ENCODE assay signal across 8 mouse cellular contexts in the genomic region with DNA sequence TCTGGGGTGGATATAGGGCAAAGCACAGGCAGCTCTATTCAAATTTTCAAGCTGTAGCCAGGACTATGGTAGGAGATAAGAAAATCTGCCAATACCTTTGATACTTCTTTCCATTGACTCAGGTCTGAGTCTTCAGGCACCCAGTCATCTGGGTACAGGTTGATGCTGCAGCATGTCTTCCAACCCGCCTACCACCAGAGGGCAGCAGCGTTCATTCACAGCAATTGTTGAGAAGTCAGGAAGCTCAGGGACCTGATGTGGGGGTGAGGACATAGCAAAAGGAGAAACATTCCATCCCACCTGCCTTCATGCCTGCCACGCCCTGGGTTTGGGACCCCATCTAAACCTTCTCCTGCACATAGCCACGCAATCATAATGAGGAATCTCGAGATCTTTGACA.
A peak's percentile ranks its signal among the peaks of the same experiment; 100 is the strongest.
DNase-seq lines count a peak whose midpoint lies in the region; ATAC-seq and TF ChIP-seq lines count a peak whose summit lies in the region.

No protein-coding gene starts in this region.

- 17% methylated on average over 5 of the region's 5 CpGs for WGBS in heart, postnatal 0 days
- WGBS in spleen, adult 2 months: 22% methylated on average over 5 of the region's 5 CpGs

- TF ChIP-seq EP300 in heart, postnatal 0 days (IDR thresholded peaks at IDR 0.05; ENCODE audit: low read depth): no peak

- H3K27me3 ChIP-seq in heart, postnatal 0 days (ENCODE audit: control insufficient read depth, insufficient read depth, low read length): no peaks in the 10 kb centered on the region
- no peaks in the 10 kb centered on the region for H3K27me3 ChIP-seq in spleen, adult 2 months (ENCODE audit: control insufficient read depth, insufficient read depth, low read length)

- no peaks in the 10 kb centered on the region for H3K4me1 ChIP-seq in heart, postnatal 0 days (ENCODE audit: control insufficient read depth, insufficient read depth)
- H3K4me1 ChIP-seq in spleen, adult 2 months (ENCODE audit: control insufficient read depth, insufficient read depth, insufficient read length): no peaks in the 10 kb centered on the region

- no peak overlapping the region for H3K4me2 ChIP-seq in heart, postnatal 0 days (ENCODE audit: low read depth, low read length)

- no peak for TF ChIP-seq POLR2A in spleen, adult 2 months (IDR thresholded peaks at IDR 0.05; ENCODE audit: low read depth, low read length)

- no peaks in the 10 kb centered on the region for H3K36me3 ChIP-seq in heart, postnatal 0 days (replicated peaks; ENCODE audit: control insufficient read depth, insufficient read depth, low read length)
- no peaks in the 10 kb centered on the region for H3K36me3 ChIP-seq in spleen, adult 2 months (ENCODE audit: control insufficient read depth, insufficient read depth, low read length)

- no peak overlapping the region for H3K9ac ChIP-seq in heart, postnatal 0 days (replicated peaks; ENCODE audit: low read depth, low read length)

- H3K9me3 ChIP-seq in heart, postnatal 0 days (replicated peaks; ENCODE audit: control insufficient read depth, low read length): no peaks in the 10 kb centered on the region

- TF ChIP-seq CTCF in heart, postnatal 0 days (IDR thresholded peaks at IDR 0.05; ENCODE audit: low read depth): peak; percentile 57
- TF ChIP-seq CTCF in spleen, adult 2 months (IDR thresholded peaks at IDR 0.05; ENCODE audit: extremely low read depth, insufficient read depth, insufficient read length, insufficient replicate concordance): 0 out of 2 replicates have a peak, but pooled peaks have one; percentile 9

- ATAC-seq in heart, postnatal 0 days (ENCODE audit: insufficient read depth, low read depth): no peak

- H3K27ac ChIP-seq in heart, postnatal 0 days (ENCODE audit: low read depth): no peak overlapping the region
- no peak overlapping the region for H3K27ac ChIP-seq in spleen, adult 2 months (ENCODE audit: insufficient read depth, low read length)

- no peak overlapping the region for H3K4me3 ChIP-seq in heart, postnatal 0 days (ENCODE audit: low read depth, low read length)
- H3K4me3 ChIP-seq in spleen, adult 2 months (ENCODE audit: extremely low read depth, insufficient read depth, insufficient read length): no peak overlapping the region

- DNase-seq in heart, postnatal 0 days (ENCODE audit: low spot score): no peak
- DNase-seq in heart, adult 9 months (ENCODE audit: low spot score in 2 of 2): no peak
- peak in 1 of 2 experiments; percentile 13 for DNase-seq in spleen, adult 2 months (ENCODE audit: low read depth in 1 of 2, low spot score in 2 of 2)
- no peak for DNase-seq in spleen, postnatal 14 days (ENCODE audit: low spot score in 2 of 2)
- peak; percentile 3 to 28 for DNase-seq in cerebellum, adult 18-20 months
- peak; percentile 36 to 68 for DNase-seq in kidney, postnatal 25 days
- peak; percentile 61 for DNase-seq in retina, embryonic 14.5 days (ENCODE audit: low spot score)
- DNase-seq in right cerebral cortex, postnatal 14 days: no peak

Comparison
In these comparisons a context has a peak if more than half of its experiments do, and no peak if none do; other contexts are left out.
1. DNase-seq: peak in cerebellum, adult 18-20 months (2 of 2), kidney, postnatal 25 days (2 of 2) and retina, embryonic 14.5 days (single experiment); none in heart, postnatal 0 days (single experiment), heart, adult 9 months (0 of 2), spleen, postnatal 14 days (0 of 2) and right cerebral cortex, postnatal 14 days (single experiment).